Mouse (Mus musculus): ENCODE data around the gene Col23a1. TPM values are rescaled to one million over a fixed set of nuclear protein-coding genes. Genes with fewer than 3 reads are reported as not detected.
"Not testable (repeated sequence)": the region's sequence is repeated elsewhere in the genome, so short reads cannot be mapped to it uniquely, and the experiment has no call there.

The Col23a1 gene
- polyA plus RNA-seq, 1 experiment from 2014 or later, result 6.8 TPM

- Histone ChIP-seq H3K4me3 (replicated peaks) (no peak overlapping the region), H3K9me3 (no peaks in the 10 kb centered on the region), H3K4me2 (no peak overlapping the region), H3K27ac (no peak overlapping the region), H3K27me3 (no peaks in the 10 kb centered on the region), H3K36me3 (replicated peaks) (peaks cover 99% of the 10 kb centered on the region), H3K4me1 (peaks cover 4% of the 10 kb centered on the region; the same call in 1 of the 2 replicates), H3K9ac (no peak overlapping the region)
- ATAC-seq (ENCODE audit: low FRiP score), result 0 out of 2 replicates have a peak, but pooled peaks have one; percentile 13
- 69% methylated on average over 3 of the region's 3 CpGs for WGBS
Measured at GRCm38 (mm10) chr11:51594715-51595350, 305.1 kb downstream of the Col23a1 start.

- peaks cover 4% of the 10 kb centered on the region; the same call in 1 of the 2 replicates for H3K4me1 ChIP-seq
- no peaks in the 10 kb centered on the region for H3K9me3 ChIP-seq
- H3K4me2 ChIP-seq, result no peak overlapping the region
- WGBS, result 94% methylated on average over 1 of the region's 1 CpGs
- peaks cover 99% of the 10 kb centered on the region for H3K36me3 ChIP-seq (replicated peaks)
- H3K27me3 ChIP-seq, result no peaks in the 10 kb centered on the region
- ATAC-seq (ENCODE audit: low FRiP score), result no peak
- no peak overlapping the region for H3K9ac ChIP-seq
- H3K4me3 ChIP-seq (replicated peaks), result no peak overlapping the region
- no peak overlapping the region for H3K27ac ChIP-seq
Measured at GRCm38 (mm10) chr11:51595459-51596083, 305.9 kb downstream of the Col23a1 start.

GRCm38 (mm10) chr11:51597553-51597952 lies 307.8 kb downstream of the Col23a1 start:
- H3K36me3 ChIP-seq (replicated peaks), result peaks cover 99% of the 10 kb centered on the region
- H3K9ac ChIP-seq, result no peak overlapping the region

GRCm38 (mm10) chr11:51602253-51602652 lies 312.5 kb downstream of the Col23a1 start:
- H3K4me3 ChIP-seq (replicated peaks), result peak overlapping the region; percentile 2; the same call in 1 of the 2 replicates

More at GRCm38 (mm10) chr11:51597553-51597952, 307.8 kb downstream of the Col23a1 start:
- H3K4me3 ChIP-seq (replicated peaks), result no peak overlapping the region
- H3K27me3 ChIP-seq, result no peaks in the 10 kb centered on the region
- H3K27ac ChIP-seq, result no peak overlapping the region
- no peak overlapping the region for H3K4me2 ChIP-seq
- H3K9me3 ChIP-seq, result no peaks in the 10 kb centered on the region
- 87% methylated on average over 2 of the region's 2 CpGs for WGBS
- ATAC-seq (ENCODE audit: low FRiP score), result no peak
- peaks cover 16% of the 10 kb centered on the region for H3K4me1 ChIP-seq

GRCm38 (mm10) chr11:51605602-51606446 lies 316.1 kb downstream of the Col23a1 start:
- ATAC-seq (ENCODE audit: low FRiP score), result peak; percentile 71
- Histone ChIP-seq H3K9me3 (no peaks in the 10 kb centered on the region), H3K27ac (peak overlapping the region; percentile 98), H3K36me3 (replicated peaks) (peaks cover 44% of the 10 kb centered on the region), H3K9ac (peak overlapping the region; percentile 100), H3K4me2 (peak overlapping the region; percentile 78), H3K27me3 (no peaks in the 10 kb centered on the region), H3K4me1 (peaks cover 44% of the 10 kb centered on the region), H3K4me3 (replicated peaks) (peak overlapping the region; percentile 99)
- WGBS, result under 1% methylated on average over 75 of the region's 81 CpGs

More at GRCm38 (mm10) chr11:51602253-51602652, 312.5 kb downstream of the Col23a1 start:
- peaks cover 80% of the 10 kb centered on the region for H3K36me3 ChIP-seq (replicated peaks)
- ATAC-seq (ENCODE audit: low FRiP score), result no peak
- H3K27ac ChIP-seq, result no peak overlapping the region
- H3K4me1 ChIP-seq, result peaks cover 44% of the 10 kb centered on the region
- no peak overlapping the region for H3K9ac ChIP-seq
- no peaks in the 10 kb centered on the region for H3K27me3 ChIP-seq
- H3K9me3 ChIP-seq, result no peaks in the 10 kb centered on the region
- H3K4me2 ChIP-seq, result no peak overlapping the region
- WGBS, result 93% methylated on average over 3 of the region's 3 CpGs

- Histone ChIP-seq H3K36me3 (replicated peaks) (peaks cover 36% of the 10 kb centered on the region), H3K4me3 (replicated peaks) (peak within 1 kb of the TSS; percentile 99), H3K4me1 (peaks cover 42% of the 10 kb centered on the region), H3K4me2 (peak within 1 kb of the TSS; percentile 78), H3K9ac (peak within 1 kb of the TSS; percentile 100), H3K9me3 (no peaks in the 10 kb centered on the region), H3K27me3 (no peaks in the 10 kb centered on the region), H3K27ac (peak within 1 kb of the TSS; percentile 98)
- peak; percentile 96 for ATAC-seq (ENCODE audit: low FRiP score)
- WGBS, result under 1% methylated on average over 91 of the region's 91 CpGs
Measured at GRCm38 (mm10) chr11:51606447-51607095, 316.9 kb downstream of the Col23a1 start, which contains the start of gene Hnrnpab. Hnrnpab (minus strand) TSS chr11:51606847.

- no peaks in the 10 kb centered on the region for H3K27me3 ChIP-seq
- peak overlapping the region; percentile 99 for H3K4me3 ChIP-seq (replicated peaks)
- H3K4me2 ChIP-seq, result peak overlapping the region; percentile 75
- H3K27ac ChIP-seq, result peak overlapping the region; percentile 98
- H3K9me3 ChIP-seq, result no peaks in the 10 kb centered on the region
- H3K36me3 ChIP-seq (replicated peaks), result peaks cover 30% of the 10 kb centered on the region
- peak overlapping the region; percentile 100 for H3K9ac ChIP-seq
- H3K4me1 ChIP-seq, result peaks cover 36% of the 10 kb centered on the region
- ATAC-seq (ENCODE audit: low FRiP score), result peak; percentile 70; the same call in 1 of the 2 replicates
- 11% methylated on average over 15 of the region's 15 CpGs for WGBS
Measured at GRCm38 (mm10) chr11:51607096-51607738, 317.5 kb downstream of the Col23a1 start.

GRCm38 (mm10) chr11:51609266-51609909 lies 319.7 kb downstream of the Col23a1 start:
- Histone ChIP-seq H3K9me3 (no peaks in the 10 kb centered on the region), H3K4me3 (replicated peaks) (no peak overlapping the region), H3K9ac (no peak overlapping the region), H3K27ac (no peak overlapping the region), H3K4me2 (no peak overlapping the region), H3K27me3 (peaks cover 3% of the 10 kb centered on the region; the same call in 1 of the 2 replicates), H3K4me1 (peaks cover 15% of the 10 kb centered on the region), H3K36me3 (replicated peaks) (peaks cover 8% of the 10 kb centered on the region)
- ATAC-seq (ENCODE audit: low FRiP score), result no peak
- 86% methylated on average over 3 of the region's 3 CpGs for WGBS

GRCm38 (mm10) chr11:51609940-51610339 lies 320.2 kb downstream of the Col23a1 start:
- not testable (repeated sequence) for H3K9me3 ChIP-seq; H3K27me3 ChIP-seq; ATAC-seq (ENCODE audit: low FRiP score); H3K36me3 ChIP-seq (replicated peaks); H3K4me1 ChIP-seq; H3K4me2 ChIP-seq; H3K4me3 ChIP-seq (replicated peaks); H3K9ac ChIP-seq; H3K27ac ChIP-seq
- 89% methylated on average over 5 of the region's 5 CpGs for WGBS

- Histone ChIP-seq H3K36me3 (replicated peaks) (no peaks in the 10 kb centered on the region), H3K9me3 (no peaks in the 10 kb centered on the region), H3K4me3 (replicated peaks) (no peak overlapping the region), H3K4me2 (no peak overlapping the region), H3K9ac (no peak overlapping the region), H3K27ac (no peak overlapping the region), H3K4me1 (peaks cover 10% of the 10 kb centered on the region), H3K27me3 (peaks cover 7% of the 10 kb centered on the region; the same call in 1 of the 2 replicates)
- ATAC-seq (ENCODE audit: low FRiP score), result no peak
- WGBS, result 80% methylated on average over 8 of the region's 8 CpGs
Measured at GRCm38 (mm10) chr11:51614256-51614655, 324.5 kb downstream of the Col23a1 start.

GRCm38 (mm10) chr11:51615129-51615528 lies 325.4 kb downstream of the Col23a1 start:
- no peaks in the 10 kb centered on the region for H3K36me3 ChIP-seq (replicated peaks)
- H3K9me3 ChIP-seq, result no peaks in the 10 kb centered on the region
- H3K4me3 ChIP-seq (replicated peaks), result peak overlapping the region; percentile 29
- WGBS, result 57% methylated on average over 7 of the region's 7 CpGs
- no peak overlapping the region for H3K27ac ChIP-seq
- peak overlapping the region; percentile 62 for H3K9ac ChIP-seq
- peaks cover 12% of the 10 kb centered on the region for H3K4me1 ChIP-seq
- H3K4me2 ChIP-seq, result peak overlapping the region; percentile 57
- peaks cover 7% of the 10 kb centered on the region; the same call in 1 of the 2 replicates for H3K27me3 ChIP-seq
- no peak for ATAC-seq (ENCODE audit: low FRiP score)
